Mouse (Mus musculus): Measurements from ENCODE around the gene Slc22a3. TPM values are rescaled to one million over a fixed set of nuclear protein-coding genes. Genes with fewer than 3 reads are reported as not detected.

Gene Slc22a3
- polyA plus RNA-seq, 1 experiment from 2014 or later: 0.26 TPM

DNA sequence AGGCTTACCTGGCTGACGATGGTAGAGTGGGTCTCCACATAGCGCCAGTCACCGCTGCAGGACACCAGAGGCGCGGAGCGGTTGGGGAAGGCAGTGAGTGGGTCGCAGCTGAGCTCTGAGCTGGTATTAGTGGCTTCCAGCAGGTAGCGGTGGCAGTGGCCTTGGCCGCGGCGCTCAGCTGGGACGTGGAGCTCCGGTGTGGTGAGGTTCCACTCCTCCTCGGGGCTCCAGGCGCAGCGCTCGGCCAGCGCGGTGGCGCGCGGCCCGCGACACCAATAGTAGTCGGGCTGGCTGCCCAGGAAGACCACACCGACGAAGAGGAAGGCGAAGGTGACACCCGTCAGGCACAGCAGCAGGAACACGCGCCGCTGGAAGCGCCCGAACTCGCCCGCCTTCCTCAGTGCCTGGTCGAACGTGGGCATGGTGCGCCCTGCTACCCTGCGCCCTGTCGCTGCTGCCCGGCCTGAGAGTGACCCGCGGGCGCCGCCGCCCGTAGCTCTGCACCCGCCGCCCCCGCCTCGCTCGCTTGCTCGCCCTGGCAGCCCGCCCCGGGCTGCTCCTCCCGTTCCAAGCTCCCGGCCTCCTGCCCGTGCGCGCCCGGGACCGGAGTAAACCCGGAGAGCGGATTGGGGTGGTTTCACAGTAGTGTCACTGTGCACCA, 471 bp downstream of the Slc22a3 start:
- Histone ChIP-seq H3K9ac (replicated peaks) (no peak overlapping the region), H3K9me3 (no peaks in the 10 kb centered on the region), H3K4me2 (replicated peaks) (peak overlapping the region; percentile 45), H3K4me3 (peak overlapping the region; percentile 27), H3K27me3 (peaks cover 42% of the 10 kb centered on the region), H3K36me3 (no peaks in the 10 kb centered on the region), H3K27ac (replicated peaks) (no peak overlapping the region), H3K4me1 (peaks cover 8% of the 10 kb centered on the region; the same call in 1 of the 2 replicates)
- ATAC-seq (ENCODE audit: low FRiP score, low read depth): no peak
- 1% methylated on average over 65 of the region's 65 CpGs for WGBS

DNA sequence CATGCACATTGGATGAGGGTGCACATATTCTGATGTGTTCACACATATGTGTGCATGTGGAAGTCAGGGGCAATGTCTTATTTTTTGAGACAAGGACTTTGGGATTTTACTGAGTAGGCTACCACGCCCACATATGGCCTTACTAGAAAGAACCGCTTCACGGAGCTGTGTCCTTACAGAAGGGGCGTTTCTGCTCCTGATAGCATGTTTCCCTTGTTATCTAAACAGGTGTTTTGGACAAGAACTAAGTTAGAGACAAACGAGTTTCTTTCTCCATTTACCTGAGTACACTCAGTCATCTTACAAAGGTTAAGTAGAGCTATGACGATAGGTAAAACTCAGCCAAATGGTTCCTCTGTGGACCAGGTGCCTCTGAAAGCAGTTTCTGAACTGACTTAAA, 1.8 kb downstream of the Slc22a3 start:
- ATAC-seq (ENCODE audit: low FRiP score, low read depth): no peak
- H3K36me3 ChIP-seq: no peaks in the 10 kb centered on the region
- H3K4me1 ChIP-seq: peaks cover 8% of the 10 kb centered on the region; the same call in 1 of the 2 replicates
- H3K9me3 ChIP-seq: no peaks in the 10 kb centered on the region
- H3K9ac ChIP-seq (replicated peaks): no peak overlapping the region
- H3K4me2 ChIP-seq (replicated peaks): no peak overlapping the region
- H3K4me3 ChIP-seq: no peak overlapping the region
- peaks cover 42% of the 10 kb centered on the region for H3K27me3 ChIP-seq
- WGBS: 84% methylated on average over 6 of the region's 6 CpGs
- no peak overlapping the region for H3K27ac ChIP-seq (replicated peaks)

DNA sequence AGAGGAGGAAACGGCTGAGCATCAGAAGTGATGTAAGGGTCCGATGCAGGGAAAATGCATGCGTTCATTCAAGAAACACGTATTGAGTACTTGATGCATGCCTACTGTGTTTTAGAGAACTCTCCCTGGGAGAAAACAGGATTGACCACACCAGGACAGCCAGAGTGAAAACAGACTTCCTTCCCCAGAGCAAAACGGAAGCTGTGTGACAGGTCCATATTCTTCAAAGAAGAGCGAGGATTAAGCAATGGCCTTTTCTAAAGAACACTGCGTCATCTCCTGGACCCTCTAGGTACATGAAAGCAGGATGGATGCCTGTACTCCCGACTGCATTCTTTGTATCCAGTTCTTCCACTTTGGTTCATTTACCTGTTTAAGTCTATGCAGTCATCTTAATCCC, 8.1 kb downstream of the Slc22a3 start:
- no peaks in the 10 kb centered on the region for H3K4me1 ChIP-seq
- H3K36me3 ChIP-seq: no peaks in the 10 kb centered on the region
- H3K27ac ChIP-seq (replicated peaks): no peak overlapping the region
- ATAC-seq (ENCODE audit: low FRiP score, low read depth): no peak
- 89% methylated on average over 8 of the region's 8 CpGs for WGBS
- no peaks in the 10 kb centered on the region for H3K9me3 ChIP-seq
- H3K27me3 ChIP-seq: no peaks in the 10 kb centered on the region
- H3K4me3 ChIP-seq: no peak overlapping the region
- H3K9ac ChIP-seq (replicated peaks): no peak overlapping the region
- no peak overlapping the region for H3K4me2 ChIP-seq (replicated peaks)

DNA sequence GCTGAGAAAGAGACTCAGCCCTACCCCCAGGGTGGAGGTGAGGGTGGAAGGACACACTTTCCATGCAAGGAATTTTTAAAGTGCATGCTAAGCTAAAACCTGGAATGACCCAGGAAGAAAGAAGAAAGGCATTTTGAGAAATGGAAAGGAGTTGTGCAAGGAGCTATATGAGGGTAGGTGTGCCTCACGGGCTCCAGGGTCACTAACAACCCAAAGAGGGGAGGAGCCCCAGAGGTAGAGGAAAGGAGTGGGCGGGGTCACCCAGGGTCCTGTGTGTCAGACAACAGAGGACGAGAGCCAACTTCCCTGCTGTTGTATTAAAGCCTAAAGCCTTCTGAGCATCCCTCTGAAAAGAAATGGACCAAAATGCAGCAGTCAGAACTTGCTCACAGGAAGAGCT, 11.9 kb downstream of the Slc22a3 start:
- no peak for ATAC-seq (ENCODE audit: low FRiP score, low read depth)
- no peaks in the 10 kb centered on the region for H3K9me3 ChIP-seq
- no peak overlapping the region for H3K27ac ChIP-seq (replicated peaks)
- no peak overlapping the region for H3K4me3 ChIP-seq
- 60% methylated on average over 3 of the region's 3 CpGs for WGBS
- no peaks in the 10 kb centered on the region for H3K4me1 ChIP-seq
- no peak overlapping the region for H3K9ac ChIP-seq (replicated peaks)
- no peak overlapping the region for H3K4me2 ChIP-seq (replicated peaks)
- no peaks in the 10 kb centered on the region for H3K27me3 ChIP-seq
- H3K36me3 ChIP-seq: no peaks in the 10 kb centered on the region

DNA sequence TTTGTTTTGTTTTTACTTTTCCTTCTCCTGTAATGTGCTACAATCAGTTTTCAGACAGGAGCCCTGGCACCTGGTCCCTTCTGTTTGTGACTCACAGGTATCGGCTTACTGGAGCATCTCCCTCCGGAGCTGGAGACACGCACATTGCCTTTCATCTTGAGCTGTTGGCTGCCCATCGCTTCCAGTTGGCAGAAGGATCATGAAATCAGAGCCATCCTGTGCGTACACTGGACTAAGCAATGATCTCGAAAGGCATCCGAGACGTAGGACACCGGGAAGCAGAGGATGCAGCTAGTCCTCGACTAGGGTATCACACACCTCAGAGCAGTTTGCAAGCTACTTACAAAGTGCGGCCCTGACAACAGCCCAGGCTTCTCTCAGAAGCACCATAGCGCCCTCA, 15.9 kb downstream of the Slc22a3 start:
- no peak overlapping the region for H3K4me2 ChIP-seq (replicated peaks)
- no peak overlapping the region for H3K4me3 ChIP-seq
- H3K4me1 ChIP-seq: no peaks in the 10 kb centered on the region
- H3K27ac ChIP-seq (replicated peaks): no peak overlapping the region
- ATAC-seq (ENCODE audit: low FRiP score, low read depth): no peak
- no peaks in the 10 kb centered on the region for H3K9me3 ChIP-seq
- H3K9ac ChIP-seq (replicated peaks): no peak overlapping the region
- WGBS: 91% methylated on average over 12 of the region's 12 CpGs
- no peaks in the 10 kb centered on the region for H3K27me3 ChIP-seq
- no peaks in the 10 kb centered on the region for H3K36me3 ChIP-seq

DNA sequence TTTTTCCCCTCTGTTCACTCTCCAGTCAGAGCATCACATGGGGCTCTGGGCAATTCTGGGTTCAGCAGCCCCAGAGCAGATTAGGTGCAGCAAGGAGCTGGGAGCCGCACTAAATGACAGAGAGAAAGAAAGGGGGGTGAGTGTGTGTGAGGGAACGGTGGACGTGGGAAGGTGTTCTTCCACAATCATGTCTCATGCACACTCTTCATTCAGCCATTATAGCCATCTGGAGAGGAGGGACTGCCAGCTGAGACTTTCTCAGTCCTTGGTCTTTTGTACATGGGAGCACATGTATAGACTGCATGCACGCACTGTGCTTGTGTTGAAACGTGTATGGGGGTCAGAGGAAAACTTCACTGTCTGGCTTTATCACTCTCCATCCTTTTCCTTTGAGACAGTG, 17.6 kb downstream of the Slc22a3 start:
- Histone ChIP-seq H3K4me2 (replicated peaks) (no peak overlapping the region), H3K9me3 (no peaks in the 10 kb centered on the region), H3K36me3 (no peaks in the 10 kb centered on the region), H3K4me1 (no peaks in the 10 kb centered on the region), H3K27me3 (no peaks in the 10 kb centered on the region), H3K27ac (replicated peaks) (no peak overlapping the region), H3K4me3 (no peak overlapping the region), H3K9ac (replicated peaks) (no peak overlapping the region)
- ATAC-seq (ENCODE audit: low FRiP score, low read depth): no peak
- WGBS: 87% methylated on average over 5 of the region's 5 CpGs

DNA sequence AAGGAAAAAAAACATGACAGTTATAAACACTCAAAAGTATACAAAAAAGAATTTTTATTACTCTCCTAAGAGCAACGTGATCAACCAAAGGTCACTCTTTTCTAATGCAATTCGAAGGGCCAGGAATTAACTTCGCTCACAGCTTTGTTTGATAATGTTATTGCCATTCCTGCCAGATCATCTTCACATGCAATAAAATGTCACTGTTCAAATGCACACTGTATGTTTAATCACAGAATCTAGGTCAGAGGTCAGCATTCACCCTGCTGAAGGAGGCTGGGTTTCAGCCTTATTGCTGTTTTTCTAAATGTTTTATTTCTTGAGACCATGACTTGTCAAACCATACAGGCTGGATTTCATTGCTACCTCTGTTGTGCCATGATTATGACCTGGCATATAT, 21.8 kb downstream of the Slc22a3 start:
- WGBS: 90% methylated on average over 3 of the region's 3 CpGs
- no peaks in the 10 kb centered on the region for H3K27me3 ChIP-seq

DNA sequence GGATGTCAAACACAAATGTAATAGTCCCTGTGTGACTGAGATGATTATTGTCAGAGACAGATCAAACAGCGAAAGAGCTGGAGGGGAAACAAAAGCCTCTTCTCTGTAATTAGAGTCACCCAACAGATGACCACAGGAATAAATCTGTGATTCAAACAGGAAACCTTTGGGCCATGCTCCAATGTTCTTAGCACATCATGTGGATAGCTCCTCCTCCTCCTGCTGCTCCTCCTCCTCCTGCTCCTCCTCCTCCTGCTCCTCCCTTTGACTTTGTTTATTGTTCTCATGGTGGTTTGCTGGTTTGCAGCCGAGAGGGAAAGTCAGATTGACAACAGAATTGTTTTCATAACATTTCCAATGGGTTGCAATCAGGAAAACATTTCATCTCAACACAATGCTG, 28.1 kb downstream of the Slc22a3 start:
- no peaks in the 10 kb centered on the region for H3K36me3 ChIP-seq
- H3K4me1 ChIP-seq: no peaks in the 10 kb centered on the region
- ATAC-seq (ENCODE audit: low FRiP score, low read depth): no peak
- no peaks in the 10 kb centered on the region for H3K9me3 ChIP-seq
- no peaks in the 10 kb centered on the region for H3K27me3 ChIP-seq
- WGBS: 52% methylated on average over 2 of the region's 2 CpGs
- no peak overlapping the region for H3K4me3 ChIP-seq
- no peak overlapping the region for H3K27ac ChIP-seq (replicated peaks)
- H3K4me2 ChIP-seq (replicated peaks): no peak overlapping the region
- no peak overlapping the region for H3K9ac ChIP-seq (replicated peaks)

More for the DNA sequence above, 21.8 kb downstream of the Slc22a3 start:
- H3K4me1 ChIP-seq: no peaks in the 10 kb centered on the region
- no peak overlapping the region for H3K27ac ChIP-seq (replicated peaks)
- no peaks in the 10 kb centered on the region for H3K36me3 ChIP-seq
- H3K9me3 ChIP-seq: no peaks in the 10 kb centered on the region
- H3K9ac ChIP-seq (replicated peaks): no peak overlapping the region
- H3K4me2 ChIP-seq (replicated peaks): no peak overlapping the region
- no peak for ATAC-seq (ENCODE audit: low FRiP score, low read depth)
- H3K4me3 ChIP-seq: no peak overlapping the region

DNA sequence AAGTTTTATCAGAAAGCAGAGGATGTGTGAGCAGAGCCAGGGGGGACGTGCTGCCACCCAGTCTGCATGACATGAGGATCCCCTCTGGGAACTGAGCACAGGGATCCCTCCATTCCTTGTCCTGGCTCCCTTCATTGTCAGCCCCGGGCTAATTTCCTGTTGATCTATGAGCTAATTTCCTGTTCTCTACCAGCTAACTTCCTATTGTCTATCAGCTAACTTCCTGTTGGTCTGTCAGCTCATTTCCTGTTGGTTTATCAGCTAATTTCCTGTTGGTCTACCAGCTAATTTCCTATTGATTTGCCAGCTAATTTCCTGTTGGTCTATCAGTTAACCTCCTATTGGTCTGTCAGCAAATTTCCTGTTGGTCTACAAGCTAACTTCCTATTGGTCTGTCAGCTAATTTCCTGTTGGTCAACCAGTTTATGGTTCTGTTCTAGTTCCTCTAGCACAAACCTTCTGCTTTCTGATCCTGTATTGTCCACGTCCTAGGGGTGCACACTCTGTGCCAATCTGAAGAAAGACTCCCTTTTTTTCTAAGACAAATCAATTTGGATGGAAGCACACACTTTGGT, 32.9 kb downstream of the Slc22a3 start:
- ATAC-seq (ENCODE audit: low FRiP score, low read depth): no peak

DNA sequence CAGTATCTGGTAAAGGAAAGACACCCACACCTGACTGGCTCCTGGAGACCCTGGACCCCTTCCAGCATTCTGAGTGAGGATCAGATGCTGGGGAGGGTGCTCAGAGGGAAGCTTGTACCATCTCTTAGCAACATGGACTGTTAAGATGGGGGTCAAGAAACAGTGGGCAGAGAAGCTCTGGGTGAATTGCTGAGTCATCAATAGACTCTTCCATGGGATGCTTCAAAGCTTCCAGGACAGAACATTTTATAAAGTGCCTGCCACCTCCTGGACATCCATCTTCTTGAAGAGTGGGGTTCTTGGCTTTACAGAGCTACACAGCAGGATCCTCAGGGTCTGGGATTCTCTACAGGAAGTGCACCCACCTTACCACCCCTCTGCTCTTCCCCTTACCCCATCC, 35.0 kb downstream of the Slc22a3 start:
- no peaks in the 10 kb centered on the region for H3K4me1 ChIP-seq
- ATAC-seq (ENCODE audit: low FRiP score, low read depth): no peak
- H3K9me3 ChIP-seq: no peaks in the 10 kb centered on the region
- H3K9ac ChIP-seq (replicated peaks): no peak overlapping the region
- H3K4me3 ChIP-seq: no peak overlapping the region
- no peak overlapping the region for H3K27ac ChIP-seq (replicated peaks)
- no peak overlapping the region for H3K4me2 ChIP-seq (replicated peaks)
- H3K27me3 ChIP-seq: no peaks in the 10 kb centered on the region
- H3K36me3 ChIP-seq: no peaks in the 10 kb centered on the region

More for the DNA sequence above, 32.9 kb downstream of the Slc22a3 start:
- Histone ChIP-seq H3K9me3 (no peaks in the 10 kb centered on the region), H3K4me3 (no peak overlapping the region), H3K9ac (replicated peaks) (no peak overlapping the region), H3K27me3 (no peaks in the 10 kb centered on the region), H3K27ac (replicated peaks) (no peak overlapping the region), H3K4me2 (replicated peaks) (no peak overlapping the region), H3K36me3 (no peaks in the 10 kb centered on the region), H3K4me1 (no peaks in the 10 kb centered on the region)
- 78% methylated on average over 3 of the region's 3 CpGs for WGBS

DNA sequence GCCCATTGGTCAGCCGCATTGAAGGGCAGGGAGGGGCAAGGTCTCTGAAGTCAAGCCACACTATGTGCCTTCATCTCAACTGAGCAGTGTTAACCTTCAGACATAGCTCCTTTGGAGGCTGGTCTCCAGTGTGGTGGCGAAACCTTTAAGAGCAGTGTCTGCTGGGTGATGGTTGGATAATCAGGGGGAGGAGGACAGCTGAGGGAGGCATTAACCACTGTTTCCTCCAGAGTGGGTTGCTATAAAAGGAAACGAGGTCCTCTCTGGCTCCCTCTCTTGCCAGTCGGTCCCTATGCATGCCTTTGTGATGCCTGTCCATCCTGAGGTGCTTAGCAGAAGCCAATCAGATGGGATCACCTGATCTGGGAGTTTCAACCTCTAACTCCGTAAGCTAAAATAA, 38.8 kb downstream of the Slc22a3 start:
- ATAC-seq (ENCODE audit: low FRiP score, low read depth): no peak
- 81% methylated on average over 5 of the region's 5 CpGs for WGBS
- H3K36me3 ChIP-seq: no peaks in the 10 kb centered on the region
- H3K27ac ChIP-seq (replicated peaks): no peak overlapping the region
- no peak overlapping the region for H3K4me3 ChIP-seq
- no peak overlapping the region for H3K9ac ChIP-seq (replicated peaks)
- H3K4me2 ChIP-seq (replicated peaks): no peak overlapping the region
- H3K4me1 ChIP-seq: no peaks in the 10 kb centered on the region
- H3K9me3 ChIP-seq: no peaks in the 10 kb centered on the region
- H3K27me3 ChIP-seq: no peaks in the 10 kb centered on the region

DNA sequence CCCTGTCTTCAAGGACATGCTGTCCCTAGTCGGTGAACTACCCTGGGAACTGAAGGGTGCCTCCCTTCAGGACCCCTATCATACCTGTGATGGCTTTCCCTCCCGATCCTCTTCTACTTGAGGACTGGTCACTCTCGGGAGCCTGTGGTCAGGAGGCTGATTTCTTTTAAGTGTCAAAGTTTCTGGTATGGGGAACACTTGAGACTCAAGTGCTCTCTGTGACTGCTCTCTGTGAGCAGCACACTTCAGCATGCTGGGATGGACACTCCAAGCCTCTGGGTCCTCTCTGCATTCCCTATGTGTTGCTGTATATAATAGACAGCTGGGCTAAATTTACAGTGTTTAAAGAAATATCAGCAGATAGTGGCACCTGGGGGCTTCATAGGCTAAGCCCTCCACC, 39.9 kb downstream of the Slc22a3 start:
- H3K4me2 ChIP-seq (replicated peaks): no peak overlapping the region
- 87% methylated on average over 3 of the region's 3 CpGs for WGBS
- no peaks in the 10 kb centered on the region for H3K4me1 ChIP-seq
- no peaks in the 10 kb centered on the region for H3K9me3 ChIP-seq
- no peaks in the 10 kb centered on the region for H3K27me3 ChIP-seq
- no peak overlapping the region for H3K9ac ChIP-seq (replicated peaks)
- no peaks in the 10 kb centered on the region for H3K36me3 ChIP-seq
- H3K27ac ChIP-seq (replicated peaks): no peak overlapping the region
- ATAC-seq (ENCODE audit: low FRiP score, low read depth): no peak
- H3K4me3 ChIP-seq: no peak overlapping the region

DNA sequence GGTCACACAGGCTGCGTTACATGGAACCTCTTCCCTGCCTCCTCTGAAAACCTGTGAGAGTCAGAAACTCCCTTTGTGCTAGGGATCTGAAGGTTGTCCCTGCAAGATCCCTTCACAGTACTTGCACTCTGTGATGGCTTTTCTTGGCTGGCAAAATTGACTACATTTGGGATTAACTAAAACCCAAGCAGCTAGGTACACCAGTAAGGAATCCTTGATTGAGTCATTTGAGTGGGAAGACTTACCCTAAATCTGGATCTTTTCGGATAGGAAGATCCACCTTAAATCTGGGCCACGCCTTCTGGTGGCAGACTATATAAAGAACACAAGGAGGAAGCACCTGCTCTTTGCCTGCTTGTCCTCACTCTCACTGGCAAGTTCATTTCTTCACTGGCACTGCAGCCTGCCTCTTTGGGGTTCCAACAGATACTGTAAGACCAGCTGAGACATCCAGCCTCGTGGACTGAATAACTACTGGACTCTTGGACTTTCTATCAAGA, 41.0 kb downstream of the Slc22a3 start:
- Histone ChIP-seq H3K27ac (replicated peaks) (no peak overlapping the region), H3K9me3 (no peaks in the 10 kb centered on the region), H3K4me1 (no peaks in the 10 kb centered on the region), H3K36me3 (no peaks in the 10 kb centered on the region), H3K4me2 (replicated peaks) (no peak overlapping the region), H3K27me3 (no peaks in the 10 kb centered on the region), H3K9ac (replicated peaks) (no peak overlapping the region), H3K4me3 (no peak overlapping the region)
- WGBS: 72% methylated on average over 4 of the region's 4 CpGs
- ATAC-seq (ENCODE audit: low FRiP score, low read depth): no peak

Data from midbrain, embryonic 12.5 days (tissue).